Mouse (Mus musculus): ENCODE data around the gene Rab44. TPM values are rescaled to one million over a fixed set of nuclear protein-coding genes. Genes with fewer than 3 reads are reported as not detected.
"Not testable (repeated sequence)": the region's sequence is repeated elsewhere in the genome, so short reads cannot be mapped to it uniquely, and the experiment has no call there.

Rab44 gene
- total RNA-seq, 2 experiments from 2014 or later = 0.33 to 0.78 TPM

DNA sequence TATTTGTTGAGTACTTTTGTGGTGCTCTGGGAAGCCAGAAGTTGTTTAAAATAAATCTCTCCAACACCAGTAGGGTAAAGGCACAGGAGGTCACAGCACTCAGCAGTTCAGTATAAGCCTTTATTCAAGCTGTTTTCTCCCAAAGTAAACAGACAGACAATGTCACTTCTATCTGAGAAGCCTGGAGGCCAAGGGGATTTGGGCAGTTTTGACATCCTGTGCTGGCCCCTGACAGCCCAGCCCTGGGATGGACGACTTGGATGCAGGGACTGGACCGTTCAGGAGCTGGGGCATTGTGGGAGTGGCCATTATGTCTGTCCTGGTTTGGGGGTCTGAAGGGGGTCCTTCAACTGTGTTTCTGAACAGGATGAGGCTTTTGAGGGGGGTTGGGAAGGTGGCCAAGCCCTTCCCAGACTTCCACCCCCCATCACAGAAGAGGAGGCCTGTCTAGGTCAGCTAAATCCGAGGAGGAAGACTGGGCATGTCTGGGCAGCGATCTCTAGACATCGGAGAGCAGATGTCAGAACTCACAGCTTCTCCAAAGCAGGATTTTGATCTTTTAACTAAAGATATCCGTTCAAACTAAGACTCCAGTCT, 22.5 kb upstream of the Rab44 start:
- DNase-seq = no peak

DNA sequence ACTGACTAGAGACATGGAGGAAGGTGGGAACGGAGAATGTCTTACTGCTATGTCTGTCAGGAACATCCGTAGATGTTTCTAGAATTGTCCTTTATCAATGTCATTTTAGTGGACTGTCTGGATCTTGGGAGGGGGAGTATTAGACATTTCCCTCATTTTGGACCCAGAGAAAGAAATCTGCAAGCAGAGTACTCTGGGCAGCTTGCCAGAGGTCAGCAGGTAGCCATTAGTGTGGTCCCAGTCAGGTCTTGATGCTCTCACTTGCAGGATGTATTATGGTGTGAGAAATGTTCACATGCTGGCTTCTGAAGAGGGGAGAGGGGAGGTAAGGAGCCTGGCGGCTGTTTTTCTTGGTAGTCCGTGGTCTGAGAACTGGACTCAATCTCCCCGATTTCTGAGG, 21.4 kb upstream of the Rab44 start:
- no peak for DNase-seq

- DNase-seq = peak; percentile 89
Observed at GRCm38 (mm10) chr17:29093110-29093952, 20.6 kb upstream of the Rab44 start.

- DNase-seq = no peak
Observed at GRCm38 (mm10) chr17:29093961-29094309, 20.0 kb upstream of the Rab44 start.

DNA sequence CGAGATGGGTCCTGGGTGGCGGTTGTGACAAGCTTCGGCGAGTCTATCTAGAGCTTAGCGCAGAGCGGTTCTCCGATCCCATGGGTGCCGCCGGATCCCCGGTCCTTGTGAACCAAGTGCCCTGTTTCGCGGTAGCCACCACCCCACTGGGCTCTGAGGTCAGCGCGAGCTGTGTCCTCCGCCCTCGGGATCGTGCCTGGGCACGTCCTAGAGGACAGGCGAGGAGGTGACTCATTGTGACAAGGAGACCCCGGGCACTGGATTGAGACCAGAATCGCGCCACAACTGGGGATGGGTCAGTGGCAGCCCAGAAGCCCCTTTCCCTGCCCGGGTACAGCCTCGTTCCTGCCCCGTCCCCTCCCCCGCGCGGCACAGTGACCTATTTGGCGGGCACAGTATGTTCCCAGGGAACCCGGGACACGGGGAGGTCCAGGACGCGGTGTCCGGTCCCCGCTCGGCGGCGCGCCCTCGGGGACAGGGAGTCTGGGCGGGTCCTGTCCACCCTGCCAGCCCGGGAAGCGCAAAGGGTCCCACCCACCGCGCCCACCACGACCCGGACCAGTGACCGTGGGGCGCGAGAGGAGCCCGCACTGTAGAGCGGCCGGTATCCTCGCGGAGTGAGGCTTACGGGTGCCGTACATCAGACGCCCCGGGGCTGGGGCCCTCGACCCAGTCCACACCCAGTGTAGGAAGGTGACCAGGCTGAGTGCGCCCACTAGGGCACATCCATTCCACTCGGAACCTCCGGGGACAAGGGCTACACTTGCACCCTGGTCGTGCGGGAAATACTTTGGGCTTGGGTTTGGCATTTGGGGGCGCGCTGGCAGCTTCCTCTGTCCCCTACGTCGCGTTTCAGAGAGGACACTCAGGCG, 19.4 kb upstream of the Rab44 start:
- DNase-seq = peak; percentile 89

GRCm38 (mm10) chr17:29095201-29095733, 18.7 kb upstream of the Rab44 start:
- peak; percentile 95 for DNase-seq

- DNase-seq = no peak
Observed at GRCm38 (mm10) chr17:29096245-29096644, 17.7 kb upstream of the Rab44 start.

GRCm38 (mm10) chr17:29096851-29097561, 16.9 kb upstream of the Rab44 start:
- DNase-seq = no peak

GRCm38 (mm10) chr17:29098291-29098690, 15.7 kb upstream of the Rab44 start:
- no peak for DNase-seq

DNA sequence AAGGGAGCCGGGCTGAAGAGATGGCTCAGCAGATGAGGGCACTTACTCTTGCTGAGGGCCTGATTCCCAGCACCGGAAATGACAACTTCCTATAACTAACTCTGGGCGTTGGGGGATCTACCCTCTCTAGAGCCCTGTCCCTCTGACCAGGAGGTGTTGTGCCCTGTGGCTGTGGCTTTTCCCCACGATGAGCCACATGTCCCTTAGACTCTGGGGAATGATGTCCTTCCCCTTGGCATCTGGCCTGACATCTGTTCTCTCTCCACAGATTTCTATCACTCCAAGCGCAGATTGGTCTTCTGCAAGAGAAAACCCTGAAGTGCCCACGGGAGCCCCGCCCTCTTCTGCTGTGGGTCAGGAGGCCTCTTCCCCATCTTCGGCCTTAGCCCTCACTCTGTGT, 14.9 kb upstream of the Rab44 start:
- DNase-seq = no peak

DNA sequence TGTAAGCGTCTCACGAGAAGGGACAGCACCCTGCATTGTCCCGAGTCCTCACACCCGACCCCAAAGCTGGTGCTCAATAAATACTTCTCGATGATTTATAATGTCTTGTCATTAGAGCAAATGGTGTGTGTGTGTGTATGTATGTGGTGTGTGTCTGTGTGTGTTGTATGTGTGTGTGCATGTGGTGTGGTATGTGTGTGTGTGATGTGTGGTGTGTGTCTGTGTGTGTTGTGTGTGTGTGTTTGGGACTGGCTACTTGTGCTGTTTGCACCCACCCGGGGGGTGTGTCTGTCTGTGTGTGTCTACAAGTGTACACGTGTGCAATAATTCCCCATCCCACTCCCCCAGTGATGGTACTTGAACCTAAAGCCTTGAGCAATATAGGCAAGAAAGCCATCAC, 13.3 kb upstream of the Rab44 start:
- no peak for DNase-seq

DNA sequence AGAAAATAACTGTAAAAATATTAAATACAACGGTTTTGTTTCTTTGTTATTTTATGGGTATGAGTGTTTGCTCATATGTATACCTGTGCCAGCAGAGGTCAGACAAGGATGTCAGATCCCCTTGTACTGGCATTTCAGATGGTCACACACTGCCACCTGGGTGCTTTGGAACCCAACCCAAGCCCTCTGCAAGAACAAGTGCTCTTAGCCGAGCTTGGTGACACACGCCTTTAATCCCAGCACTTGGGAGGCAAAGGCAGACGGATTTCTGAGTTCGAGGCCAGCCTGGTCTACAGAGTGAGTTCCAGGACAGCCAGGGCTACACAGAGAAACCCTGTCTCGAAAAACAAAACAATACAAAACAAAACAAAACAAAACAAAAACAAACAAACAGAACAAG, 3.6 kb upstream of the Rab44 start:
- not testable (repeated sequence) for DNase-seq

GRCm38 (mm10) chr17:29111332-29111731, 2.6 kb upstream of the Rab44 start:
- DNase-seq = no peak

DNA sequence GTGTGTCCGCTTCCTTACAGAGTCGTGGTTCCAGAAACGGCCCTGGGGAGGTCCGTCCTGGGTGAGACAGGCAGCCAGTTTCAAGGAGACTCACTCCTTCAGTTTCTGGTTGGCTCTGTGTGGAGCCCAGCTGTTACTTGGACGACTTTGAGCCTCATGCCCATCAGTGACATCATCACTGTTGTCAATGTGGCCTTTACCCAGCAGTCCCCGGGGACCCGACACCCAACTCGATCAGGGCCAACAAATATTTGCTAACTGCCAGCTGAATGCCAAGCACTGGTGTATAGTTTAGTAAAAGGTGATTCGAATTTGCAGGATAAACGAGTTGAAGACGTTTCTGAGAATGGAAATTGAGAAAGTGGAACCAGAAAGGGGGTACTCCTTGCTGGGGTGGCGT, 2.1 kb downstream of the Rab44 start:
- no peak for DNase-seq

GRCm38 (mm10) chr17:29117006-29117648, 3.2 kb downstream of the Rab44 start:
- DNase-seq = no peak

DNA sequence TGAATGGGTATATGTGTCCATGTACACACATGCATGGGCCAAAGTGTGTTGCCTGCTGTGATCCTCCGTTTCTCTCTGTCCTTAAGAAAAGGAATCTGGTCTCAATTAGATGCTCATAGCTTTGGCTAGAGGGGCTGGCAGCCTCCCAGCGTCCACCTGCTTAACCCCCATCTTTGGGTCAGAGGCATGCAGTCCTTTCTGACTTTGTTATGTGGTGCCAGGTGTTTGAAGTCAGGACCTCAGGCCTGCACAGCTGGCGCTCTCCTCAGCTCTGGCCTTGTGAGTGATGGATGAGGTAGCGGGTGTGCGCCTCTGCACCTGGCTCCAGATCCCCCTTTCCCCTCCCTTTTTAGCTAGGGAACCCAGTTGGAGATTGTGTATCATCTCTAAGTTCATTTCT, 4.1 kb downstream of the Rab44 start:
- DNase-seq = no peak

GRCm38 (mm10) chr17:29120666-29121065, 6.7 kb downstream of the Rab44 start:
- no peak for DNase-seq

DNA sequence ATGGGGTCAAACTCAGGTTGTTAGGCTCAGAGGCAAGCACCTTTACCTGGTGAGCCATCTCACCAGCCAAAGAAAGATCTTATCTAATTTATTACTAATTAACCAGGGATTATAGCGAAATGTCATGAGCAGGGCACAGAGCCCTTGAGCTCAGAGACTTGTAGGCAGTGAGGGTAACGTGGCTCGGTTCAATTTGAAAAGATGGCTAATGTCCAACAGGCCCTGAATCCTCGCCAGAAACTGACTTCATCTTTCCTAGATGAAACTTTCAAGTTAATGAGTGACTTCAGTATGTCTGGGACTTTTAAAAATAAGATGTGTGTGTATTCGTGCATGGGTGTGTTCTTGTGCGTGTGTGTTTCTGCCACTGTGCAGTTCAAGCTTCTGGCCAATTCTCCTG, 8.9 kb downstream of the Rab44 start:
- no peak for DNase-seq

DNA sequence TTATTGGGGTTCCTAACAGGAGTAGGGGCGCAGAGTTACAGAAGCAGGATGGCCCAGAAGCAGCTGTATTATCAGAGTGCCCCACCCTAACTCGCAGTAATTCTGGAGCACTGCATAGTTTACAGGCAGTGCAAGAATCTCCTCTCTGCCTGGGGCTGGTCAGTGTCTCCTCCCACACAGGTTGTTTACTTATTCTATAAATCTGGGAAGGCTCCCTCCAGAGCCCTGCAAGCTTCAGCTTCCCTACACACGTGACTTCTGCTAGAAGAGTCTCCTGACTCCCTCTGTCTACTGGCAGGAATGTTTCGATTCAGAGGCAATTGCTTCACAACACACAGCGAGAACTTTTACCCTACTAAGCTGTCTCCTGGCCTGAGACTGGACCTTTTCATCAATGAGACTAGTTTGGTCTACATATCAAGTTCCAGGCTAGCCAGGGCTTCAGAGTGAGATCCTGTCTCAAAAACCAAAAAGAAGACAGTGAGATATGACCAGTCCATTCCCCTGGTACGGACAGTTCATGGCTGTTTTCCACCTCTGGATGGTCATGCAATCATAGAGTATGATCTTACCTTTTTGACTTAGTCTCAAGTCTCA, 9.7 kb downstream of the Rab44 start:
- no peak for DNase-seq

DNA sequence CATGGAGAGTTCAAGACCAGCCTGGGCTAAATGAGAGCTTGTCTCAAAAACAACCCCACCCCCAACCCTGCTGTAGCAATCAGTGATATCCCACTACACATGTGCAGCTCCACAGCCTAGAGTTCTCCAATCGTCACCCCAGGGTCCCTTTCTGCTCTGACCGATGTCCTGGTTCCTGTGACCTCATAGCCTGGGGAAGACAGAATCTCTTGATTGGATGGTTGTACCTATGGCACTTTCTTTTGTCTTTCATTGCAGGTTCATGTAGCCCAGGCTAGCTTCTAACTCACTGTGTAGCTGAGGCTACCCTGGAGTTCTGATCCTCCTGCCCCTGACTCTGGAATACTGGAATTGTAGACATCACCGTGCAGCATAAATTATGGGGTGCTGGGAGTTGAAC, 12.6 kb downstream of the Rab44 start:
- DNase-seq = no peak

GRCm38 (mm10) chr17:29129341-29129740, 15.4 kb downstream of the Rab44 start:
- no peak for DNase-seq
